In genomic region chr15:98168622-98169004, GRCm38 (mm10) we compare ENCODE assay signal across 11 mouse cellular contexts. TPM values are rescaled to one million over a fixed set of nuclear protein-coding genes. Genes with fewer than 3 reads are reported as not detected.
DNase-seq lines count a peak whose midpoint lies in the region; ATAC-seq and TF ChIP-seq lines count a peak whose summit lies in the region.
"Had no signal": no experiment of that assay in that cellular context is flagged by ENCODE, and none has a peak within 500 bp of the region (broad histone marks: within the 10 kb centered on the region; RNA-seq: fewer than 3 reads in every experiment).

No protein-coding gene starts in this region.

- no peak for DNase-seq in heart, postnatal 0 days (ENCODE audit: low spot score)
- no peak for DNase-seq in heart, postnatal 14 days
- DNase-seq in forebrain, postnatal 0 days, result no peak
- peak; percentile 22 for DNase-seq in midbrain, embryonic 14.5 days
- DNase-seq in adrenal gland, postnatal 25 days, result no peak
- DNase-seq in adrenal gland, adult 8-10 months, result no peak
- DNase-seq in ovary, postnatal 10 days (ENCODE audit: low spot score), result no peak
- DNase-seq: kidney, adult 8-10 months had no signal

- no peak for TF ChIP-seq CTCF in heart, postnatal 0 days (IDR thresholded peaks at IDR 0.05; ENCODE audit: low read depth)
- no peak for TF ChIP-seq CTCF in cortical plate, adult 2 months (IDR thresholded peaks at IDR 0.05; ENCODE audit: extremely low read depth, insufficient read depth, low read length)
- TF ChIP-seq CTCF in forebrain, postnatal 0 days (IDR thresholded peaks at IDR 0.05; ENCODE audit: low read depth), result no peak

- peaks cover 5% of the 10 kb centered on the region for H3K4me1 ChIP-seq in heart, postnatal 0 days (ENCODE audit: control insufficient read depth, insufficient read depth)
- H3K4me1 ChIP-seq in cortical plate, adult 2 months (ENCODE audit: control insufficient read depth, insufficient read depth, low read length), result no peaks in the 10 kb centered on the region; the same call in 1 of the 2 replicates
- H3K4me1 ChIP-seq in forebrain, postnatal 0 days (ENCODE audit: insufficient read depth), result peaks cover 11% of the 10 kb centered on the region; the same call in 1 of the 2 replicates
- H3K4me1 ChIP-seq in midbrain, embryonic 14.5 days (ENCODE audit: control insufficient read depth, insufficient read depth, low read length), result peaks cover 33% of the 10 kb centered on the region

- intact Hi-C loops in heart, postnatal 14 days (cut with DNase I), result no loop called here

- H3K27me3 ChIP-seq in heart, postnatal 0 days (ENCODE audit: control insufficient read depth, insufficient read depth, low read length), result peaks cover 44% of the 10 kb centered on the region
- H3K27me3 ChIP-seq in forebrain, postnatal 0 days (ENCODE audit: insufficient read depth, low read length), result no peaks in the 10 kb centered on the region; the same call in 1 of the 2 replicates
- H3K27me3 ChIP-seq in midbrain, embryonic 14.5 days (ENCODE audit: control insufficient read depth, insufficient read depth, low read length), result peaks cover 6% of the 10 kb centered on the region; the same call in 1 of the 2 replicates

- no peak overlapping the region for H3K4me3 ChIP-seq in heart, postnatal 0 days (ENCODE audit: low read depth, low read length)
- H3K4me3 ChIP-seq in cortical plate, adult 2 months (ENCODE audit: insufficient read depth, low read length), result peak overlapping the region; percentile 52
- H3K4me3 ChIP-seq in forebrain, postnatal 0 days (ENCODE audit: low read depth, low read length), result peak overlapping the region; percentile 74
- peak overlapping the region; percentile 59 for H3K4me3 ChIP-seq in midbrain, embryonic 14.5 days (replicated peaks; ENCODE audit: low read depth, low read length)

- no peaks in the 10 kb centered on the region for H3K9me3 ChIP-seq in heart, postnatal 0 days (replicated peaks; ENCODE audit: control insufficient read depth, low read length)
- H3K9me3 ChIP-seq in forebrain, postnatal 0 days (ENCODE audit: low read length), result no peaks in the 10 kb centered on the region
- no peaks in the 10 kb centered on the region for H3K9me3 ChIP-seq in midbrain, embryonic 14.5 days (ENCODE audit: control insufficient read depth, low read length)
- H3K9me3 ChIP-seq: G1E had no signal

- TF ChIP-seq EP300 in heart, postnatal 0 days (IDR thresholded peaks at IDR 0.05; ENCODE audit: low read depth), result no peak

- H3K27ac ChIP-seq in heart, postnatal 0 days (ENCODE audit: low read depth), result no peak overlapping the region
- no peak overlapping the region for H3K27ac ChIP-seq in cortical plate, adult 2 months (ENCODE audit: insufficient read depth, low read length)
- H3K27ac ChIP-seq in forebrain, postnatal 0 days (ENCODE audit: low read depth, low read length), result no peak overlapping the region
- no peak overlapping the region for H3K27ac ChIP-seq in midbrain, embryonic 14.5 days (replicated peaks; ENCODE audit: low read depth, low read length)

- no peaks in the 10 kb centered on the region for H3K36me3 ChIP-seq in heart, postnatal 0 days (replicated peaks; ENCODE audit: control insufficient read depth, insufficient read depth, low read length)
- H3K36me3 ChIP-seq in forebrain, postnatal 0 days (ENCODE audit: insufficient read depth), result no peaks in the 10 kb centered on the region
- no peaks in the 10 kb centered on the region for H3K36me3 ChIP-seq in midbrain, embryonic 14.5 days (ENCODE audit: control insufficient read depth, insufficient read depth, low read length)
- H3K36me3 ChIP-seq: G1E had no signal

- ATAC-seq in heart, postnatal 0 days (ENCODE audit: insufficient read depth, low read depth), result no peak
- ATAC-seq in forebrain, postnatal 0 days, result no peak
- ATAC-seq in midbrain, embryonic 14.5 days (ENCODE audit: low FRiP score, low TSS enrichment), result no peak

- 17% methylated on average over 19 of the region's 19 CpGs for WGBS in heart, postnatal 0 days
- 6% methylated on average over 19 of the region's 19 CpGs for WGBS in forebrain, postnatal 0 days
- WGBS in midbrain, embryonic 14.5 days, result 3% methylated on average over 19 of the region's 19 CpGs

- TF ChIP-seq POLR2A in cortical plate, adult 2 months (IDR thresholded peaks at IDR 0.05; ENCODE audit: extremely low read depth, insufficient read depth, low read length), result no peak

- no peak overlapping the region; the same call in 1 of the 2 replicates for H3K9ac ChIP-seq in heart, postnatal 0 days (replicated peaks; ENCODE audit: low read depth, low read length)
- H3K9ac ChIP-seq in forebrain, postnatal 0 days, result peak overlapping the region; percentile 80
- peak overlapping the region; percentile 66 for H3K9ac ChIP-seq in midbrain, embryonic 14.5 days (replicated peaks; ENCODE audit: low read length)

- H3K4me2 ChIP-seq in heart, postnatal 0 days (ENCODE audit: low read depth, low read length), result peak overlapping the region; percentile 72
- H3K4me2 ChIP-seq in forebrain, postnatal 0 days (ENCODE audit: low read depth), result peak overlapping the region; percentile 84
- peak overlapping the region; percentile 81 for H3K4me2 ChIP-seq in midbrain, embryonic 14.5 days (ENCODE audit: low read length)

RNA-seq across cellular contexts. Expression of gene Ccdc184, which starts 1.7 kb away (rescaled TPM):
- 0.92 and 1.9 TPM in 2 replicates for total RNA-seq in heart, postnatal 0 days (2014; rRNA removed; ENCODE audit: low replicate concordance)
- polyA plus RNA-seq in heart, postnatal 0 days (2015; fragmentation: Nextera tagmentation; extraction: Ambion mirVana), result 0.63 and 0.89 TPM in 2 replicates
- total RNA-seq in heart, postnatal 14 days (2021), result 1 to 10 TPM; 1.0 to 1.3 TPM
- polyA plus RNA-seq in cortical plate, adult 2 months (2012; rRNA removed), result 22.6 and 23.0 TPM in 2 replicates
- 50.7 and 66.0 TPM in 2 replicates for total RNA-seq in forebrain, postnatal 0 days (2014; rRNA removed)
- 56.3 and 68.9 TPM in 2 replicates for polyA plus RNA-seq in forebrain, postnatal 0 days (2015; fragmentation: Nextera tagmentation; extraction: Ambion mirVana)
- 98.5 and 102 TPM in 2 replicates for polyA plus RNA-seq in midbrain, embryonic 14.5 days (2014; fragmentation: Nextera tagmentation; extraction: Ambion mirVana)
- total RNA-seq in adrenal gland, postnatal 25 days (2021), result 0.55 and 0.71 TPM in 2 replicates
- total RNA-seq in adrenal gland, adult 8-10 months (2022), result 1 to 10 TPM in 2 of 4 experiments, under 1 TPM in 2; 0.59 to 1.3 (median 1.0) TPM
- total RNA-seq: G1E had no signal
- polyA plus RNA-seq: G1E had no signal

RNA-seq across cellular contexts. Expression of gene Asb8, which starts 3.2 kb away (rescaled TPM):
- total RNA-seq in heart, postnatal 0 days (2014; rRNA removed; ENCODE audit: low replicate concordance), result 99.6 and 158 TPM in 2 replicates
- polyA plus RNA-seq in heart, postnatal 0 days (2015; fragmentation: Nextera tagmentation; extraction: Ambion mirVana), result 95.6 and 111 TPM in 2 replicates
- 100 to 1,000 TPM in 1 of 2 experiments, 10 to 100 TPM in 1; 99.8 to 111 TPM for total RNA-seq in heart, postnatal 14 days (2021)
- 66.5 and 69.5 TPM in 2 replicates for polyA plus RNA-seq in cortical plate, adult 2 months (2012; rRNA removed)
- 46.3 and 56.9 TPM in 2 replicates for total RNA-seq in forebrain, postnatal 0 days (2014; rRNA removed)
- 36.5 and 46.8 TPM in 2 replicates for polyA plus RNA-seq in forebrain, postnatal 0 days (2015; fragmentation: Nextera tagmentation; extraction: Ambion mirVana)
- 65.9 and 71.8 TPM in 2 replicates for polyA plus RNA-seq in midbrain, embryonic 14.5 days (2014; fragmentation: Nextera tagmentation; extraction: Ambion mirVana)
- total RNA-seq in adrenal gland, postnatal 25 days (2021), result 36.2 and 46.2 TPM in 2 replicates
- total RNA-seq in adrenal gland, adult 8-10 months (2022), result 10 to 100 TPM; 39.6 to 49.2 (median 43.8) TPM

RNA-seq across cellular contexts. Expression of gene Olfr288, which starts 26.7 kb away (rescaled TPM):
- total RNA-seq in heart, postnatal 0 days (2014; rRNA removed; ENCODE audit: low replicate concordance), result not detected in 2 replicates
- polyA plus RNA-seq in heart, postnatal 0 days (2015; fragmentation: Nextera tagmentation; extraction: Ambion mirVana), result not detected in 2 replicates
- total RNA-seq in heart, postnatal 14 days (2021), result not detected
- polyA plus RNA-seq in cortical plate, adult 2 months (2012; rRNA removed), result 0.42 and 0.46 TPM in 2 replicates
- total RNA-seq in forebrain, postnatal 0 days (2014; rRNA removed), result not detected in 2 replicates
- polyA plus RNA-seq in forebrain, postnatal 0 days (2015; fragmentation: Nextera tagmentation; extraction: Ambion mirVana), result 0.10 TPM in 1 of 2 replicates, not detected in the other
- not detected in 2 replicates for polyA plus RNA-seq in midbrain, embryonic 14.5 days (2014; fragmentation: Nextera tagmentation; extraction: Ambion mirVana)
- total RNA-seq in adrenal gland, postnatal 25 days (2021), result not detected in 2 replicates
- total RNA-seq in adrenal gland, adult 8-10 months (2022), result not detected
- total RNA-seq: G1E had no signal
- polyA plus RNA-seq: G1E; liver, embryonic 16.5 days had no signal

RNA-seq across cellular contexts. Expression of gene Gm44579, which starts 52.2 kb away (rescaled TPM):
- total RNA-seq in heart, postnatal 0 days (2014; rRNA removed; ENCODE audit: low replicate concordance), result not detected in 2 replicates
- not detected in 2 replicates for polyA plus RNA-seq in heart, postnatal 0 days (2015; fragmentation: Nextera tagmentation; extraction: Ambion mirVana)
- not detected for total RNA-seq in heart, postnatal 14 days (2021)
- 0.25 TPM in 1 of 2 replicates, not detected in the other for polyA plus RNA-seq in cortical plate, adult 2 months (2012; rRNA removed)
- 0.08 and 0.29 TPM in 2 replicates for total RNA-seq in forebrain, postnatal 0 days (2014; rRNA removed)
- 0.15 TPM in 1 of 2 replicates, not detected in the other for polyA plus RNA-seq in forebrain, postnatal 0 days (2015; fragmentation: Nextera tagmentation; extraction: Ambion mirVana)
- not detected in 2 replicates for polyA plus RNA-seq in midbrain, embryonic 14.5 days (2014; fragmentation: Nextera tagmentation; extraction: Ambion mirVana)
- not detected in 2 replicates for total RNA-seq in adrenal gland, postnatal 25 days (2021)
- total RNA-seq in adrenal gland, adult 8-10 months (2022), result not detected
- polyA plus RNA-seq: G1E; liver, embryonic 16.5 days had no signal

RNA-seq across cellular contexts. Expression of gene Olfr287, which starts 52.2 kb away (rescaled TPM):
- not detected in 2 replicates for total RNA-seq in heart, postnatal 0 days (2014; rRNA removed; ENCODE audit: low replicate concordance)
- not detected in 2 replicates for polyA plus RNA-seq in heart, postnatal 0 days (2015; fragmentation: Nextera tagmentation; extraction: Ambion mirVana)
- total RNA-seq in heart, postnatal 14 days (2021), result not detected
- polyA plus RNA-seq in cortical plate, adult 2 months (2012; rRNA removed), result 16.8 and 18.2 TPM in 2 replicates
- 0.15 and 0.24 TPM in 2 replicates for total RNA-seq in forebrain, postnatal 0 days (2014; rRNA removed)
- polyA plus RNA-seq in forebrain, postnatal 0 days (2015; fragmentation: Nextera tagmentation; extraction: Ambion mirVana), result 0.25 and 0.45 TPM in 2 replicates
- 0.17 TPM in 1 of 2 replicates, not detected in the other for polyA plus RNA-seq in midbrain, embryonic 14.5 days (2014; fragmentation: Nextera tagmentation; extraction: Ambion mirVana)
- not detected in 2 replicates for total RNA-seq in adrenal gland, postnatal 25 days (2021)
- under 1 TPM in 1 of 4 experiments, not detected in 3; 0.38 TPM for total RNA-seq in adrenal gland, adult 8-10 months (2022)
- total RNA-seq: G1E had no signal
- polyA plus RNA-seq: G1E; liver, embryonic 16.5 days had no signal

Comparison
In these comparisons a context has a peak if more than half of its experiments do, and no peak if none do; other contexts are left out.
1. RNA of gene Ccdc184, which starts 1.7 kb away (total RNA-seq): 50.7 to 66.0 TPM in forebrain, postnatal 0 days; 1.0 to 1.3 TPM in heart, postnatal 14 days, 0.59 to 1.3 TPM in adrenal gland, adult 8-10 months, 0.92 to 1.9 TPM in heart, postnatal 0 days and 0.55 to 0.71 TPM in adrenal gland, postnatal 25 days; every median in the first group is over 10 times any median in the second.
2. Peak in every context shown above with its lines, with median percentiles within 50 percentile points of each other: H3K4me2 ChIP-seq.